Mouse (Mus musculus) testis, postnatal 14 days (tissue): Measurements from ENCODE around the gene Tet2.
"Not testable (repeated sequence)": the region's sequence is repeated elsewhere in the genome, so short reads cannot be mapped to it uniquely, and the experiment has no call there.

Experiments used
- DNase-seq: peaks from one replicate; pipeline ENCODE4 v3.0.0; 2021; ENCODE audit warnings: low spot score

Gene Tet2

GRCm38 (mm10) chr3:133548613-133549012 is 3.7 kb upstream of the Tet2 start:
- no peak for DNase-seq

DNA sequence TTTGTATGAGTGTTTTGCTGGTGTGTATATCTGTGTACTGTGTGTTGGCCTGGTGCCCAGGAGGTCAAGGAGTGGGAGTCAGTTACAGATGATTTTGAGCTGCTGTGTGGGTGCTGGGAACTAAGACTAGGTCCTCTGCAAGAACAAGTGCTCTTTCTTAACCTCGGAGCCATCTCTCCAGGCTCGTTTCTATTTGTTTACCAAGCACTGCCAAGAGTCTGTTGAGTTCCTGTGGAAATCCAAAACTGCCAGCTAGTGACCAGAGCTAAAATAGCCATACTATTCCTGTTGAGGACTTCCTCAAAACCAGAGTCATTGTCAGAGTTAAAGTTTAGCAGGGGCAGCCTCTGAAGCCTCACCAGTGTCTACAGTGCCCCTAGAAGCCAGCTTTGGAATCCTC is 1.9 kb upstream of the Tet2 start:
- no peak for DNase-seq

DNA sequence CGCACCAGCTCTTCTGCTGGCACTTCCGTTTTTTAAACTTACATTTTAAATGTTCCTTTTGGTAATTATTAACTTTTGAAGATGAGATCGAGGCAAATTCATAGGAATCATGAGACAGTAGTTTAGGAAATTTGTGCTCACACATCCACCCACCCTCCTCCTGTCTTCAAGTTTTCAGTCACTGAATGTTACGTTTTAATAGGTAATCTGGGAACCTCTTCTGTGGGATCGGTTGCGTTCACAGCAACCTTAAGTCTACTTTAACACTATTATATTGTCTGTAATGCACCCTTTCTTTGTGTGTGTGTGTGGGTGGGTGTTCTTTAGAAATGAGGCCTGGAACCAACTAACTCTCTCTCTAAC is 346 bp upstream of the Tet2 start:
- no peak for DNase-seq

DNA sequence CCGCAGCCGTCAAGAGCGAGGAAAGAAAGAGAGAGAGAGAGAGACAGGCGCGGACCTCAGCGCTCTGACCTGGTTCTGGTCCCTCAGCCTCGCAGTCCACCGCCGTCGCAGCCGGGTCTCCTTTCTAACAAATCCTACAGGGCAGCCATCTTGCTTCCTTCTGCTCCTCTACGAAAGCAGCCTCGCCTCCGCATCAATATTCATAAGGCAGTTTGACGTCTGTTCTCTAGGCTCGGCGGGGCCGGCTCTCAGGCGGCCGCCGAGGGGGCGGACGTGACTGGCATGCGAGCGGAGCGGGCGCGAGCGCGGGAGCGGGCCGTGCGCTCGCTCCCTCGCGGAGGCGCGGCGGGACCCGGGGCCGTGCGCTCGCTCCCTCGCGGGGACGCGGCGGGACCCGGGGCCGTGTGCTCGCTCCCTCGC is 798 bp downstream of the Tet2 start:
- peak; percentile 84 for DNase-seq

DNA sequence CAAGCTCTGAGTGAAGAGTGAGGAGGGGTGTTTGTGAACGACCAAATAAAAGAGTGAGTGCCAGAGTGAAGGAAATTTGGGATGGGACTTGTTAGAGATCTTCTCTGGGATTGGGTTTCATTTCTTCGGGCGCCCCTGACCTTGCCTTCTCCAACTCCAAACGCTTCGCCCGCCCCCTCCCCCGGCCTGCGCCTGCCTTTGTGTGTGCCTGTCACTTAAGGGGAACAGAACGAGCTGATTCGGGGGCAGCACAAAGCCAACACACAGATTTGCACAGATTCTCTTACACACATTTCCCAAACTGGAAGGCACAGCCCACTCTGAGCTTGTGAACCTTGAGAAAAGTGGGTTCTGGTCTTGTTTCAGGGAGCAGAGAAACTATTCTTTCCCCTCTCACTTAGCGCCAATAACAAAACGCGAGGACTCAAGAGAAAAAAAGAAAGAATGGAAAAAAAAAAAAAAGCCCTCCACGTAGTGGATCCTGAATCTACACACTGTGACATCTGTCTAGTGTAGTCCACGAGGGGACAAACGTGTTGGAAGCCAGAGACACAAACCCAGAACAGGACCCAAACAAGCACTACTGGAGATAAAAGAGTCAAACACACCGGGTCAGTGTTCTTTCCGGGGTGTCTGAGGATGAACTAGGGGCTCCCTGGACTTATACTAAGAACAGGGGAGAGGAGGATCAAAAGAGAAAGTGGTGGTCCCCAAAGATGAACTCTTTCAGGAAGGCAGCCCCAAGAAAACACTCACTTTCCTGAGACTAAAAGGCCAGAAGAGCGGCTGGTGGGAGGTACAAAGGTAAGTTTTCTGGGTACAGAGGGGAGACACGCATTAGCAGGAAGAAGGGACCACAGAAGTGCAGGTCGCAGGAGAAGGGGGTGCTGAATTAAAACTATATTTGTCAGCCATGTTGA is 1.6 kb downstream of the Tet2 start:
- DNase-seq, result no peak

GRCm38 (mm10) chr3:133542084-133542483 is 2.9 kb downstream of the Tet2 start:
- no peak for DNase-seq

DNA sequence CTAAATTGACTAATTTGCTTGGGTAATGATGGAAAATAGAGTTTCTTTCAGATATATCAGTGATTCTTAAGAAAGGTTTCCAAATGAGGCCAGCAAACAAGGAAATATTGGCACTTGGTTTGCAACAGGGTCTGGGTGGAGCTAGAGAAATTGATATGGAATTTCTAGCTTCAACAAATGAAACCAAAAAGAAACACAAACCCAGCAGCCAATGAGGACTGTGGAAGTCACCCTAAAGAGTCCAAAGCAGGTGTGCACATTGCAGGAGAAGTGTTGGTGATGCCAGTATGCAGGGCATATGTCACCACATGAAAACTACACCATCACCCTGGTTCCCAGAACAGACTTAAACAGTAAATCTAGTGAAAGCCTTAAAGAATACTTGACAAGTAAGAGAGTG is 3.9 kb downstream of the Tet2 start:
- no peak for DNase-seq

DNA sequence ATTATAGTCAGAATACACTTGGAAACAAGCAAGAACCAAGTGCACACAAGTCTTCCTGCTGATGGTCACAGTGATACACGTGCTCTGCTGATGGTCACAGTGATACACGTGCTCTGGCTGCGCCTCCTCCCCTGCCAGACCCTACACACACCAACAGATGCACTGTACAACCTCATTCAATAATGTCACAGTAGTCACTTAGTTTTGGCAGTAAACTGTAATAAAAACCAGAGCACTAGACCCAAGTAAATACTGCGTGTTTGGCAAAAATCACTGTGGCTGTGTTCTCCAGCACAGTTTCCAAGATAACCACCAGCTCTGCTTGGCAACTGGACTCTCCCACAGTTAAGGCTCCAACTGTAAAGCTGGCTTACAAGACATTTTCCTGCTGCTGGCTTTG is 4.9 kb downstream of the Tet2 start:
- no peak for DNase-seq

DNA sequence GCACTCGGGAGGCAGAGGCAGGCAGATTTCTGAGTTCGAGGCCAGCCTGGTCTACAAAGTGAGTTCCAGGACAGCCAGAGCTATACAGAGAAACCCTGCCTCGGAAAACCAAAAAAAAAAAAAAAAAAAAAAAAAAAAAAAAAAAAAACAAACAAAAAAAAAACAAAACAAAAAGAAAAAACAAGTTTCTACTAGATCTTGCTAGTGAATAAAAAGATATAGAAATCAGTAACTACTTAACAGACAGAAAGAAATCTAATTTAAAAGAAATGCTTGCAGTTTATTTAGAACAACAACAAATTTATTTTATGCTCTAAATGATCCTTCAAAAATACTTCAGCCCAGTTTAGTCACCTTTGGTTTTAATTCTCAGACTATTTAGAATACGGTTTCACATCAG is 6.4 kb downstream of the Tet2 start:
- DNase-seq, result not testable (repeated sequence)

GRCm38 (mm10) chr3:133535644-133536043 is 9.3 kb downstream of the Tet2 start:
- DNase-seq, result no peak

- no peak for DNase-seq
Observed at GRCm38 (mm10) chr3:133534066-133534465, 10.9 kb downstream of the Tet2 start.

- no peak for DNase-seq
Observed at GRCm38 (mm10) chr3:133533272-133533995, 11.5 kb downstream of the Tet2 start.

GRCm38 (mm10) chr3:133532806-133533205 is 12.1 kb downstream of the Tet2 start:
- DNase-seq, result no peak

GRCm38 (mm10) chr3:133532252-133532651 is 12.7 kb downstream of the Tet2 start:
- DNase-seq, result no peak

GRCm38 (mm10) chr3:133531101-133531500 is 13.8 kb downstream of the Tet2 start:
- DNase-seq, result no peak

DNA sequence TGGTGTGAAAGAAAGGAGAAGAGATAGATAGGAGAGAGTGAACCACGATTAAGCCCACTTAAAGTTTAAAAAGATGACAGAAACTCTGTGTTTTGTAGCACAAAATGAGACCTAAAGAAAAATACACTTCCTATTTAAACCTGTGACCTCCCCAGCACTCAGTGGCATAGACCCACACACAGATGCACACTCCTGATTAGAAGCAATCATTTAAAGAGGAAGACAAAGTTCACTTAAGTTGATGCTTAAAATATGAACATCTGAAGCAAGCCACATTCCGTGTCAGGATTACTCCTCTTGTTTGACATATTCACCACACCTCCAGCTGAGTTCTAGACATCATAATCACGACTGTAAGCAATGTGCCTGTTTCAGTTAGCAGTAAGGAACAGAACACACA is 14.3 kb downstream of the Tet2 start:
- no peak for DNase-seq

DNA sequence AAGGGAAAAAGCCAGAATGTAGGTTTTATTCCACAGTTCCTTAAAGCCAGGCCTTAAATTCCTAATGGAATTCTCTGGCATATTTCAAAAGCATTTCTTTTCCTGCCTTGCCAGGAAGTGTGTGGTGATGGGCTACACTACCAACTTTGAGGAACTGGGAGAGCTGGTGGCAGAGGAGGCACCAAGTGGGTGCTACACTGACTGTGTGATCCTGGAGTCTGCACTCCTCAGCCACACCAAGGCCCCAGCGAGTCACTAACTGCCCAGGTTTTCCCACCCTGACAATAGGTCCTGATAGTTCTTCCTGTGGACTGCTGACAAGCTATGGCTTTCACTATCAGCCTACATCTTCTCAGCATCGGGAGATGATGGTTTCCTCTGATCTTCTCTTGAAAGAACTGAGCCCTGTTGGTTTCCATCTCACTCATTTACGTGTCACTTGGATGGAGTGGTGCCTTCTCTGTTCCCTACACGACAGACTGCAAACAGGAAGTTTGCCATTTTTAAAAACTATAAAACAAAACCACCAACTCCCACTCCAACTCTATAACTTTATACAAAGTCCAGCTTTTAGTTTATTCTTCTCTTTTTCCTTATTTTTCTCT is 18.7 kb downstream of the Tet2 start:
- DNase-seq, result no peak

- no peak for DNase-seq
Observed at GRCm38 (mm10) chr3:133525578-133525977, 19.4 kb downstream of the Tet2 start.

GRCm38 (mm10) chr3:133524341-133525050 is 20.4 kb downstream of the Tet2 start:
- no peak for DNase-seq

DNA sequence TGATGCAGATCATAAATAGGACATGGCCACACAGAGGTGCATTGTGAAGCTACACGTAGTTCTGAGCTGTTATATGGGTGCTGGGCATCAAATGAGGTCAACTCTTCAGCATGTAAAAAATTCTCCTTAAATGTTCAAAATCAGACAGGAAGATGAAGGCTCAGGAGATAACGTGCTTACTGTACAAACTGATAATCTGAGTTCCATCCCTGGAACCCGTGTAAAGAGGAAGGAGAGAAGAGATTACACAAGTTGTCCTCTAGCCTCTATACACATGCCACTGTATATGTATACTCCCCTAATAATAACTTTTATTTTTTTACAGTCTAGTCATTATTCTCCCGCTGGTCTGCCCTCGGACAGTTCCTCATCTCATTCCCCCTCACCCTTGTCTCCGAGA is 21.7 kb downstream of the Tet2 start:
- no peak for DNase-seq

DNA sequence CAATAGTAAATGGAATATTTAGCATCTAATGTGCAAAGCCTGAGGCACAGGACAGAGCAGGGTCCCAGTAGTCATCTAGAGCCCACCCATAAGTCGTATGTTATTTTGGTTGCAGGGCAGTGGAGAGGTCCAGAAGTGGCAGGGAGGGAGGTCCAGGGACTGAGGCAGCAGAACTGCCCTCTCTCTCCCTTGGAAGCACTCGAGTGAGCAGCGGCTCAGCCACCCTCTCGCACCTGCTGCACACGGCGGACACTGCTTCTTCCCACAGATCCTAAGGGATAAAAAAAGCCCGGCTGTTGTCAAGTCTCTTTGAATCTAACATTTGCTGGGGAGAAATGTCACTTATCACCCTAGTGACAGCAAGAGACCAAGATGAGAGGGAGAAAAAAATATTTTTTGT is 22.6 kb downstream of the Tet2 start:
- no peak for DNase-seq

- DNase-seq, result no peak
Observed at GRCm38 (mm10) chr3:133518801-133519200, 26.1 kb downstream of the Tet2 start.
